Mouse (Mus musculus) neural tube, embryonic 15.5 days (tissue): ENCODE data around the gene Elfn1. TPM values are rescaled to one million over a fixed set of nuclear protein-coding genes. Genes with fewer than 3 reads are reported as not detected.
"Not testable (repeated sequence)": the region's sequence is repeated elsewhere in the genome, so short reads cannot be mapped to it uniquely, and the experiment has no call there.

ENCODE experiments used
- ATAC-seq: fragments of 200-750 bp; cut with Nextera tagmentation; 2 replicates; pipeline ENCODE4 v1.8.0; 2017; ENCODE audit warnings: mild to moderate bottlenecking, moderate TSS enrichment, moderate library complexity; ENCODE audit not compliant: low FRiP score
- H3K27ac ChIP-seq: fragments of 300-500 bp; sonication (generic); replicated peaks from 2 replicates; pipeline ENCODE4 v1.5.1; 2015; ENCODE audit warnings: mild to moderate bottlenecking, inconsistent platforms
- H3K27me3 ChIP-seq: fragments of 300-500 bp; sonication (generic); replicated peaks from 2 replicates; pipeline ENCODE4 v1.6.1; 2015; ENCODE audit warnings: inconsistent platforms
- H3K36me3 ChIP-seq: fragments of 300-500 bp; sonication (generic); 2 replicates; pipeline ENCODE4 v1.6.1; 2015; ENCODE audit warnings: inconsistent platforms
- H3K4me1 ChIP-seq: fragments of 300-500 bp; sonication (generic); 2 replicates; pipeline ENCODE4 v1.6.1; 2015; ENCODE audit warnings: inconsistent platforms
- H3K4me2 ChIP-seq: fragments of 300-500 bp; sonication (generic); 2 replicates; pipeline ENCODE4 v1.6.1; 2015; ENCODE audit warnings: inconsistent platforms, mild to moderate bottlenecking, moderate library complexity
- H3K4me3 ChIP-seq: fragments of 300-500 bp; sonication (generic); replicated peaks from 2 replicates; pipeline ENCODE4 v1.5.1; 2015; ENCODE audit warnings: mild to moderate bottlenecking, inconsistent platforms
- H3K9ac ChIP-seq: fragments of 300-500 bp; sonication (generic); replicated peaks from 2 replicates; pipeline ENCODE4 v1.6.1; 2015; ENCODE audit warnings: mild to moderate bottlenecking, inconsistent platforms
- H3K9me3 ChIP-seq: fragments of 300-500 bp; sonication (generic); replicated peaks from 2 replicates; pipeline ENCODE4 v1.6.1; 2016; ENCODE audit warnings: inconsistent platforms
- WGBS: fragments of 180-500 bp; shearing (Covaris S2); methylation state at CpG from one replicate; pipeline ENCODE4 v1.1.7; 2015; ENCODE audit warnings: mixed read lengths; 5-methylcytosine and 5-hydroxymethylcytosine counted together
- polyA plus RNA-seq: library from polyadenylated mRNA; unstranded; fragments of >200 nt; fragmentation: Nextera tagmentation; extraction: Ambion mirVana; gene quantifications from 2 replicates; pipeline ENCODE4 v1.2.1, GENCODE M21; 2015

The Elfn1 gene
- polyA plus RNA-seq, 1 experiment from 2014 or later, result 5.7 TPM

DNA sequence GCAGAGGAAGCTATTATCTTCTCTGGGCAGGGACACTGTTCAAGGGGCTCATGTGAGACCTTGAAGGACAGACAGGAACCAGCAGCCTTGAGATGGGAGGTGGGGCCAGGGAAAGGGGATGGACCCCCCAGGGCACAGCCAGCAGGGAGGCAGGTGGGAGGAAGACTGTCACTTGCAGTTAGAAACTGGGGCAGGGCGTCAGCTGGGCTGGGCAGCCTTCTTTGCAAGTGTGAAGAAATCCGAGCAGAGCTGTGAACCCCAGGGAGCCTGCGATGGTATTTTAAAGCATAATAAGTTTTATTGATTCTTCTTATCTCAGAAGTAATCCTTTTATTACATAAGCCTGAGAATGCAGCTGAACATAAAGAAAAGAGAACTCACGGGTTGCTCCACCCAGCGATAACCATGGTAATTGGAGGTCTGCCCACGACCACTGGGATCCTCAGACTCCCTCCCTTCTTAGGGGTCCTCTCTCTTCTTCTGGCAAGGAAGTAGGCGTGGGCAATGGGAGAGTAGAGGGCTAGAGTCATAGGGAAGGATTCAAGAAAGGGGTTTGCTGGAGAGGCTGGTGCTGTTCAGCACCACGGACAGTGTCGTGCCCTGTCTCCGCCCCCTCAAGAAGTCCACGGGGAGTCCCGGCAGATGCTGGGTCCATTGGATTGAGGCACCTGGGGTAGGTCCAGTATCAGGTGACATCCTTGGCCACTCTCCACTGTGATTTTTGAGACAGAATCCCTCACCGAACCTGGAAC, 71.0 kb downstream of the Elfn1 start:
- 6% methylated on average over 13 of the region's 13 CpGs for WGBS
- no peak for ATAC-seq
- no peaks in the 10 kb centered on the region for H3K36me3 ChIP-seq
- no peak overlapping the region for H3K27ac ChIP-seq
- peaks cover 10% of the 10 kb centered on the region for H3K4me1 ChIP-seq
- no peaks in the 10 kb centered on the region for H3K27me3 ChIP-seq
- no peaks in the 10 kb centered on the region for H3K9me3 ChIP-seq
- no peak overlapping the region for H3K4me3 ChIP-seq
- no peak overlapping the region for H3K9ac ChIP-seq
- no peak overlapping the region for H3K4me2 ChIP-seq

DNA sequence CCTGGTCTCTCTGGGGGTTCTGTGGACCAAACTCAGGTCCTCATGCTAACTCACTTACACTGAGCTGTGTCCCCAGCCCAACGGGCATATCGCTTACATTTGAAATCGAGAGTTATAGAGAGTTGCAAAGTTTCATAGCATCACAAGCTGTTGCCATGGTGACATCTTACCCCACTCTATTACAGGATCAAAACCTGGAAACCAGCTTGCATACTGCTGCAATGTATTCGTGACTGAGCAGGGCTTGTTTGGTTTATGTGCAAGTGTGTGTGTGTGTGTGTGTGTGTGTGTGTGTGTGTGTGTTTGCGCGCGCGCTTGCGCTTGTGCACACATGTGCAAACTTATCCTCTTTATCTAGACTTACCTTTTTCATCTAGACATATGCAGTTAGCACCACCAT, 71.6 kb downstream of the Elfn1 start:
- H3K36me3 ChIP-seq, result no peaks in the 10 kb centered on the region
- H3K4me3 ChIP-seq, result no peak overlapping the region
- 72% methylated on average over 9 of the region's 9 CpGs for WGBS
- H3K4me2 ChIP-seq, result no peak overlapping the region
- H3K9me3 ChIP-seq, result no peaks in the 10 kb centered on the region
- no peaks in the 10 kb centered on the region for H3K27me3 ChIP-seq
- H3K9ac ChIP-seq, result no peak overlapping the region
- no peak for ATAC-seq
- peaks cover 10% of the 10 kb centered on the region for H3K4me1 ChIP-seq
- H3K27ac ChIP-seq, result no peak overlapping the region

DNA sequence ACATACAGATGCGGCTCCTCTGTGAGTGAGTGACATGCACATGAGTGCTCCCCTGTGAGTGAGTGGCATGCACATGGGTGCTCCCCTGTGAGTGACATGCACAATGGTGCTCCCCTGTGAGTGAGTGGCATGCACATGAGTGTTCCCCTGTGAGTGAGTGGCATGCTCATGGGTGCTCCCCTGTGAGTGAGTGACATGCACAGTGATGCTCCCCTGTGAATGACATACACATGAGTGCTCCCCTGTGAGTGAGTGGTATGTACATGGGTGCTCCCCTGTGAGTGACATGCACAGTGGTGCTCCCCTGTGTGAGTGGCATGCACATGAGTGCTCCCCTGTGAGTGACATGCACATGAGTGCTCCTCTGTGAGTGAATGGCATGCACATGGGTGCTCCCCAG, 74.2 kb downstream of the Elfn1 start:
- 92% methylated on average over 1 of the region's 1 CpGs for WGBS

GRCm38 (mm10) chr5:139985073-139985746, 77.5 kb downstream of the Elfn1 start:
- H3K9ac ChIP-seq, result no peak overlapping the region
- H3K4me3 ChIP-seq, result no peak overlapping the region
- no peak for ATAC-seq
- no peaks in the 10 kb centered on the region for H3K4me1 ChIP-seq
- H3K27me3 ChIP-seq, result no peaks in the 10 kb centered on the region
- H3K36me3 ChIP-seq, result no peaks in the 10 kb centered on the region
- no peak overlapping the region for H3K4me2 ChIP-seq
- peaks cover 12% of the 10 kb centered on the region; the same call in 1 of the 2 replicates for H3K9me3 ChIP-seq
- no peak overlapping the region for H3K27ac ChIP-seq
- WGBS, result 43% methylated on average over 18 of the region's 18 CpGs

More for the DNA sequence above, 74.2 kb downstream of the Elfn1 start:
- H3K9ac ChIP-seq, result no peak overlapping the region
- no peak overlapping the region for H3K27ac ChIP-seq
- no peaks in the 10 kb centered on the region for H3K36me3 ChIP-seq
- no peak overlapping the region for H3K4me3 ChIP-seq
- H3K27me3 ChIP-seq, result no peaks in the 10 kb centered on the region
- no peaks in the 10 kb centered on the region for H3K9me3 ChIP-seq
- no peak overlapping the region for H3K4me2 ChIP-seq
- ATAC-seq, result no peak
- H3K4me1 ChIP-seq, result peaks cover 10% of the 10 kb centered on the region

GRCm38 (mm10) chr5:139991531-139991930, 83.8 kb downstream of the Elfn1 start:
- H3K4me2 ChIP-seq, result no peak overlapping the region
- peaks cover 20% of the 10 kb centered on the region for H3K9me3 ChIP-seq
- H3K36me3 ChIP-seq, result no peaks in the 10 kb centered on the region
- no peak for ATAC-seq
- no peaks in the 10 kb centered on the region for H3K27me3 ChIP-seq
- no peak overlapping the region for H3K4me3 ChIP-seq
- no peaks in the 10 kb centered on the region for H3K4me1 ChIP-seq
- no peak overlapping the region for H3K9ac ChIP-seq
- WGBS, result 91% methylated on average over 3 of the region's 3 CpGs
- no peak overlapping the region for H3K27ac ChIP-seq

DNA sequence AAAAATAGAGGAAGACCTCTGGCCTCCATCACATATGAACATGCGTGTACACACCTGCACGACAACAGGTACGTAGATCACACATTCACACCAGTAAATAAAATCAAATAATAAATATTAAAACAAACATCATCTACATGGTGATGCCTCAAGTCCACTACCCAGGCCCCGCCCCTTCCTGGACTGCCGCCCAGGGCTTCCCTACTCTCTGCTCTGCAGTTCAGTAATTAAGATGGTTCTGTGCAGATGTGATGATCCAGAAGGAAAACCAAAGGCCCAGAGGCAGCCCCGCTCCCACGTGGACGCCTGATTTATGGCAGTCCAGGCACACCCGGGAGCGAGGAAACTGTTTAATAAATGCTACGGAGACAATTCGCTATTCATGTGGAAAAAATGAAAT, 90.6 kb downstream of the Elfn1 start:
- peaks cover 18% of the 10 kb centered on the region for H3K4me1 ChIP-seq
- not testable (repeated sequence) for H3K27ac ChIP-seq, H3K9me3 ChIP-seq, H3K4me3 ChIP-seq, H3K27me3 ChIP-seq, H3K4me2 ChIP-seq, H3K9ac ChIP-seq, H3K36me3 ChIP-seq
- peak; percentile 57 for ATAC-seq
- WGBS, result 42% methylated on average over 12 of the region's 12 CpGs

- H3K4me3 ChIP-seq, result no peak overlapping the region
- H3K36me3 ChIP-seq, result no peaks in the 10 kb centered on the region
- no peaks in the 10 kb centered on the region for H3K27me3 ChIP-seq
- peaks cover 18% of the 10 kb centered on the region for H3K4me1 ChIP-seq
- 0 out of 2 replicates have a peak overlapping the region, but pooled peaks have one; percentile 28 for H3K27ac ChIP-seq
- no peak overlapping the region for H3K9ac ChIP-seq
- 22% methylated on average over 6 of the region's 6 CpGs for WGBS
- H3K4me2 ChIP-seq, result no peak overlapping the region
- no peak for ATAC-seq
- no peaks in the 10 kb centered on the region for H3K9me3 ChIP-seq
These were observed 91.2 kb downstream of the Elfn1 start for GRCm38 (mm10) chr5:139998916-139999315.

- H3K36me3 ChIP-seq, result no peaks in the 10 kb centered on the region
- H3K27ac ChIP-seq, result no peak overlapping the region
- ATAC-seq, result no peak
- H3K4me1 ChIP-seq, result peaks cover 22% of the 10 kb centered on the region
- H3K4me2 ChIP-seq, result no peak overlapping the region
- H3K9me3 ChIP-seq, result no peaks in the 10 kb centered on the region
- 36% methylated on average over 3 of the region's 3 CpGs for WGBS
- no peaks in the 10 kb centered on the region for H3K27me3 ChIP-seq
- no peak overlapping the region for H3K4me3 ChIP-seq
- H3K9ac ChIP-seq, result no peak overlapping the region
These were observed 94.8 kb downstream of the Elfn1 start for GRCm38 (mm10) chr5:140002541-140002940.

DNA sequence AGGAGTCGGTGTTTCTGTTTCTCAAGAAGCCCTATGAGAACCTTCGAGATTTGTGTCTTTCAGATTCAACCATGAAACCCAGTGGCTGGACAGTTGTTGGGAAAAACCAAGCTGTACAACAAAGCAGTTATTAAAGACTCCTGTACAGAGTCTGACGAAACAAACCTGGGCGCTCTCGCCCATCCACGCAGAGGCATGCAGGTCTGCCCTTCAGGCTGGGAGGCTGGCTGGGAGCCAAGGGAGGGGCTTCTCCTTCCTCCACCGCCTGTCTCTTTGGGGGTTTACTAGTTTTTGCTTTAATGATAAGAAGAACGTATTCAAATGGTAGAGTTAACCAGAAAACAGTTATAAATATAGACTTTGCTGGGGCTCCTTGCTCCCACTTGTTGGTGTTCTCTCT, 99.1 kb downstream of the Elfn1 start:
- no peak overlapping the region for H3K4me2 ChIP-seq
- H3K9ac ChIP-seq, result no peak overlapping the region
- H3K27me3 ChIP-seq, result no peaks in the 10 kb centered on the region
- no peak overlapping the region for H3K4me3 ChIP-seq
- 64% methylated on average over 8 of the region's 8 CpGs for WGBS
- no peaks in the 10 kb centered on the region for H3K36me3 ChIP-seq
- H3K9me3 ChIP-seq, result no peaks in the 10 kb centered on the region
- ATAC-seq, result no peak
- H3K4me1 ChIP-seq, result peaks cover 7% of the 10 kb centered on the region; the same call in 1 of the 2 replicates
- no peak overlapping the region for H3K27ac ChIP-seq

GRCm38 (mm10) chr5:140007656-140008522, 100.1 kb downstream of the Elfn1 start:
- H3K27ac ChIP-seq, result no peak overlapping the region
- WGBS, result 49% methylated on average over 9 of the region's 9 CpGs
- no peak for ATAC-seq
- no peaks in the 10 kb centered on the region for H3K9me3 ChIP-seq
- H3K9ac ChIP-seq, result no peak overlapping the region
- H3K36me3 ChIP-seq, result no peaks in the 10 kb centered on the region
- H3K4me1 ChIP-seq, result peaks cover 9% of the 10 kb centered on the region; the same call in 1 of the 2 replicates
- H3K27me3 ChIP-seq, result no peaks in the 10 kb centered on the region
- no peak overlapping the region for H3K4me2 ChIP-seq
- no peak overlapping the region for H3K4me3 ChIP-seq

- ATAC-seq, result no peak
- peaks cover 15% of the 10 kb centered on the region; the same call in 1 of the 2 replicates for H3K4me1 ChIP-seq
- no peak overlapping the region for H3K27ac ChIP-seq
- H3K36me3 ChIP-seq, result no peaks in the 10 kb centered on the region
- 81% methylated on average over 5 of the region's 5 CpGs for WGBS
- no peak overlapping the region for H3K4me3 ChIP-seq
- H3K4me2 ChIP-seq, result no peak overlapping the region
- H3K9ac ChIP-seq, result no peak overlapping the region
- no peaks in the 10 kb centered on the region for H3K27me3 ChIP-seq
- H3K9me3 ChIP-seq, result no peaks in the 10 kb centered on the region
These were observed 100.7 kb downstream of the Elfn1 start for GRCm38 (mm10) chr5:140008523-140008806.
